Mouse (Mus musculus) brain, adult 2 months (tissue): ENCODE measurements around the gene Rpl14.

Experiments
- DNase-seq: peaks from one replicate; pipeline ENCODE4 v3.0.0; 2011; ENCODE audit warnings: low read depth, low spot score

Gene Rpl14

GRCm38 (mm10) chr9:120571593-120572385, 545 bp downstream of the Rpl14 start:
- no peak for DNase-seq

GRCm38 (mm10) chr9:120575748-120576661, 4.8 kb downstream of the Rpl14 start:
- no peak for DNase-seq

- no peak for DNase-seq
Measured at GRCm38 (mm10) chr9:120576662-120577013, 5.4 kb downstream of the Rpl14 start.

- DNase-seq, result peak; percentile 98
Measured at GRCm38 (mm10) chr9:120577133-120577651, 5.9 kb downstream of the Rpl14 start.

GRCm38 (mm10) chr9:120577706-120578405, 6.6 kb downstream of the Rpl14 start:
- no peak for DNase-seq

- no peak for DNase-seq
Measured at GRCm38 (mm10) chr9:120578701-120579100, 7.5 kb downstream of the Rpl14 start.

GRCm38 (mm10) chr9:120579808-120580207, 8.6 kb downstream of the Rpl14 start:
- no peak for DNase-seq

- peak; percentile 57 for DNase-seq
Measured at GRCm38 (mm10) chr9:120581941-120582618, 10.8 kb downstream of the Rpl14 start.

GRCm38 (mm10) chr9:120582619-120583308, 11.5 kb downstream of the Rpl14 start:
- peak; percentile 96 for DNase-seq

GRCm38 (mm10) chr9:120583314-120583713, 12.1 kb downstream of the Rpl14 start:
- DNase-seq, result no peak

- peak; percentile 89 for DNase-seq
Measured at GRCm38 (mm10) chr9:120586546-120586945, 15.3 kb downstream of the Rpl14 start.

- DNase-seq, result peak; percentile 79
Measured at GRCm38 (mm10) chr9:120591490-120591889, 20.2 kb downstream of the Rpl14 start.

- DNase-seq, result no peak
Measured at GRCm38 (mm10) chr9:120593383-120594101, 22.3 kb downstream of the Rpl14 start.

- no peak for DNase-seq
Measured at GRCm38 (mm10) chr9:120594839-120595238, 23.6 kb downstream of the Rpl14 start.

- no peak for DNase-seq
Measured at GRCm38 (mm10) chr9:120595306-120595705, 24.1 kb downstream of the Rpl14 start.

GRCm38 (mm10) chr9:120601488-120602171, 30.4 kb downstream of the Rpl14 start:
- peak; percentile 76 for DNase-seq

GRCm38 (mm10) chr9:120602172-120602838, 31.1 kb downstream of the Rpl14 start:
- DNase-seq, result no peak

GRCm38 (mm10) chr9:120602839-120603511, 31.7 kb downstream of the Rpl14 start:
- DNase-seq, result peak; percentile 86
